Mouse (Mus musculus) intestine, embryonic 14.5 days (tissue): ENCODE measurements around the gene Gm960. TPM values are rescaled to one million over a fixed set of nuclear protein-coding genes. Genes with fewer than 3 reads are reported as not detected.

ENCODE experiments used
- ATAC-seq: fragments of 200-750 bp; cut with Nextera tagmentation; replicated peaks from 2 replicates; pipeline ENCODE4 v1.8.0; 2017; ENCODE audit warnings: low read depth, moderate number of reproducible peaks, moderate TSS enrichment, moderate library complexity; ENCODE audit not compliant: low FRiP score, low TSS enrichment
- DNase-seq: peaks from one replicate; pipeline ENCODE4 v3.0.0-alpha.2; 2018; ENCODE audit warnings: low spot score
- H3K27ac ChIP-seq: fragments of 300-500 bp; sonication (generic); 2 replicates; pipeline ENCODE4 v1.5.1; 2014; ENCODE audit warnings: low read depth, mild to moderate bottlenecking, control low read depth
- H3K27me3 ChIP-seq: fragments of 300-500 bp; sonication (generic); replicated peaks from 2 replicates; pipeline ENCODE4 v1.6.1; 2014; ENCODE audit warnings: low read length, control low read depth; ENCODE audit not compliant: control insufficient read depth, insufficient read depth
- H3K36me3 ChIP-seq: fragments of 300-500 bp; sonication (generic); 2 replicates; pipeline ENCODE4 v1.6.1; 2014; ENCODE audit warnings: low read length, control low read depth; ENCODE audit not compliant: control insufficient read depth, insufficient read depth
- H3K4me1 ChIP-seq: fragments of 300-500 bp; sonication (generic); replicated peaks from 2 replicates; pipeline ENCODE4 v1.6.1; 2014; ENCODE audit warnings: low read length, control low read depth, mixed read lengths; ENCODE audit not compliant: control insufficient read depth, insufficient read depth
- H3K4me2 ChIP-seq: fragments of 300-500 bp; sonication (generic); 2 replicates; pipeline ENCODE4 v1.6.1; 2014; ENCODE audit warnings: low read length
- H3K4me3 ChIP-seq: fragments of 300-500 bp; sonication (generic); 2 replicates; pipeline ENCODE4 v1.5.1; 2014; ENCODE audit warnings: low read depth, low read length, control low read depth, mixed read lengths
- H3K9ac ChIP-seq: fragments of 300-500 bp; sonication (generic); 2 replicates; pipeline ENCODE4 v1.6.1; 2014; ENCODE audit warnings: mild to moderate bottlenecking, low read length
- H3K9me3 ChIP-seq: fragments of 300-500 bp; sonication (generic); 2 replicates; pipeline ENCODE4 v1.6.1; 2016; ENCODE audit warnings: low read length, control low read depth; ENCODE audit not compliant: control insufficient read depth
- WGBS: fragments of 180-500 bp; shearing (Covaris S2); extraction: QIAGEN DNeasy Blood & Tissue Kit; methylation state at CpG from one replicate; pipeline ENCODE4 v1.1.7; 2014; 5-methylcytosine and 5-hydroxymethylcytosine counted together
- polyA plus RNA-seq: library from polyadenylated mRNA; unstranded; fragments of >200 nt; fragmentation: Nextera tagmentation; extraction: Ambion mirVana; gene quantifications from 2 replicates; pipeline ENCODE4 v1.2.1, GENCODE M21; 2014

Gene Gm960
- polyA plus RNA-seq = 3.2 and 3.8 TPM in 2 replicates

DNA sequence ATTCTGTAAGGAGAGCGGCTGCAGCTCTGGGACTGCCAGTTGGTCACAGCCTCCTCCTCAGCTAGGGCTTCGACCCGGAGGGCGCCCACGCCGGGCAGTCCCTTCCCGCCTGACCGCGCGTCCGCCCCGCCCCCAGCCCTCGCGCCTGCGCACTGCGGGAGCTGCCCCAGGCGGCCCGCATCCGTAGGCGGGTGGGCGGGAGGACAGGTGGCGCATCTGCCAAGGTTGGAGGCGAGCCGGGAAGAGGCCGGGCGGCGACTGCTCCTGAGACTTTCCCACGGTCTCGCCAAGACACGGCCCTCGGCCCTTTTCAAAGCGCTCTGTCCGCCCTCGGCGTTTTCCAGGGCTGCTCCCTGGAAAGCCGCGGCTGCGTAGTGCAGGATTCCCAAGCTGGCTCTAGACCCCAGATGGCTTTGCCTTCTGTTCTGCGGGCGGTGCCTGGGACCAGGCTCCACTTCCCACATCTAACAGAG is at the start of gene Gm960:
Gene Gm960 (minus strand): TSS at position 464 of the 473 bp plus-strand sequence.
- H3K27ac ChIP-seq = no peak within 1 kb of the TSS
- WGBS = 1% methylated on average over 40 of the region's 40 CpGs
- H3K4me3 ChIP-seq = peak within 1 kb of the TSS; percentile 53
- no peaks in the 10 kb centered on the region for H3K9me3 ChIP-seq
- H3K4me2 ChIP-seq = peak within 1 kb of the TSS; percentile 84
- peak; percentile 84 for DNase-seq
- no peaks in the 10 kb centered on the region for H3K36me3 ChIP-seq
- ATAC-seq = peak; percentile 76
- H3K9ac ChIP-seq = peak within 1 kb of the TSS; percentile 33
- peaks cover 9% of the 10 kb centered on the region; the same call in 1 of the 2 replicates for H3K4me1 ChIP-seq
- peaks cover 42% of the 10 kb centered on the region for H3K27me3 ChIP-seq

DNA sequence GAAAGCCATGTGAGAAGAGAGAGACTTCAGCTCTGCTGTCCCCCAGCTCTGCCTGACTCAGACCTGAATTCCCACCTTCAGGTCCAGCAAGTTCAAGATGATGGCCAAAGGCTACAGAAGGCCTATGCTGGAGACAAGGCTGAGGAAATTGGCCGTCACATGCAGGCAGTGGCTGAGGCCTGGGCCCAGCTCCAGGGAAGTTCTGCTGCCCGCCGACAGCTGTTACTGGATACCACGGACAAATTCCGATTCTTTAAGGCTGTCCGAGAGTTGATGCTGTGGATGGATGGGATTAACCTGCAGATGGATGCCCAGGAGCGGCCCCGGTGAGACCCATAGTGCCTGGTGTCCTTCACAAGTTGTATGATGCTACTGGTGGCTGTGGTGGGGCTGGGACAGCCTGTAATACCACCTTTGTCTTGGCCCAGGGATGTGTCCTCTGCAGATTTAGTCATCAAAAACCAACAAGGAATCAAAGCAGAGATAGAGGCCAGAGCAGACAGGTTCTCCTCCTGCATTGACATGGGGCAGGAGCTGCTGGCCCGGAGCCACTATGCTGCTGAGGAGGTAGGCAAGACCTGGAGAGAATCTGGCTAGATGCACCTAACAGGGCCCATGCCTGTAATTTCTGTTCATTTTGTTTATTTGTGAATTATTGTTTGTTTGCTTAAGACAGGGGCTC is 49.3 kb upstream of the Gm960 start:
- Histone ChIP-seq H3K27me3 (no peaks in the 10 kb centered on the region), H3K27ac (no peak overlapping the region), H3K9me3 (no peaks in the 10 kb centered on the region), H3K9ac (no peak overlapping the region), H3K4me2 (no peak overlapping the region), H3K36me3 (0 out of 2 replicates have a peak, but pooled peaks cover 5% of the 10 kb centered on the region), H3K4me3 (no peak overlapping the region), H3K4me1 (no peaks in the 10 kb centered on the region)
- no peak for DNase-seq
- ATAC-seq = no peak
- WGBS = 90% methylated on average over 9 of the region's 9 CpGs

DNA sequence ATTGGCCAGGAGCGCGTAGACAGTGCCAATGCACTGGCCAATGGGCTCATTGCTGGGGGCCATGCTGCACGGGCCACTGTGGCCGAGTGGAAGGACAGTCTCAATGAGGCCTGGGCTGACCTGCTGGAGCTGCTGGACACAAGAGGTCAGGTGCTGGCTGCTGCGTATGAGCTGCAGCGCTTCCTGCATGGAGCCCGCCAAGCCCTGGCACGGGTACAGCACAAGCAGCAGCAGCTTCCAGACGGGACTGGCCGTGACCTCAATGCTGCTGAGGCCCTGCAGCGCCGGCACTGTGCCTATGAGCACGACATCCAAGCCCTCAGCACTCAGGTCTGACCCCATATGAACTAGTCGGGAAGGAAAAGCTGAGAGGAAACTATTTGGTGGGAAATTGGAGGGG is 48.1 kb upstream of the Gm960 start:
- 85% methylated on average over 14 of the region's 14 CpGs for WGBS
- no peak for ATAC-seq
- H3K4me2 ChIP-seq = no peak overlapping the region

DNA sequence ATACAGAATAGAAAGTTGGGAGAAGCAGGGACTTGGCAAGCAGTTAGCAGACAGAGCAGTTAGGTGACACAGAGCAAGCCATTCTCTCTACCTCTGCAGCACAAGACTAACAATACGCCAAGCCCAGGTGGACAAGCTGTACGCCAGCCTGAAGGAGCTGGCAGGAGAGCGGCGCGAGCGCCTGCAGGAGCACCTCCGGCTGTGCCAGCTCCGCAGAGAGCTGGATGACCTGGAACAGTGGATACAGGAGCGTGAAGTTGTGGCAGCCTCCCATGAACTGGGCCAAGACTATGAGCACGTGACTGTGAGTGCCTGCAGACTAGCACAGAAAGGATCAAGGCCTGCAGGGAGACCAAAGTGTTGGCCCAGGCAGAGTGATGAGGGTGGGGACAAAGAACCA is 47.2 kb upstream of the Gm960 start:
- 95% methylated on average over 10 of the region's 10 CpGs for WGBS
- Histone ChIP-seq H3K27me3 (no peaks in the 10 kb centered on the region), H3K27ac (no peak overlapping the region), H3K4me3 (no peak overlapping the region), H3K36me3 (0 out of 2 replicates have a peak, but pooled peaks cover 5% of the 10 kb centered on the region), H3K9ac (no peak overlapping the region), H3K4me2 (no peak overlapping the region), H3K4me1 (no peaks in the 10 kb centered on the region), H3K9me3 (no peaks in the 10 kb centered on the region)
- no peak for DNase-seq
- no peak for ATAC-seq

More for the DNA sequence above, 48.1 kb upstream of the Gm960 start:
- H3K27ac ChIP-seq = no peak overlapping the region
- 0 out of 2 replicates have a peak, but pooled peaks cover 5% of the 10 kb centered on the region for H3K36me3 ChIP-seq
- no peaks in the 10 kb centered on the region for H3K9me3 ChIP-seq
- no peaks in the 10 kb centered on the region for H3K4me1 ChIP-seq
- no peak for DNase-seq
- no peak overlapping the region for H3K9ac ChIP-seq
- no peaks in the 10 kb centered on the region for H3K27me3 ChIP-seq
- H3K4me3 ChIP-seq = no peak overlapping the region

DNA sequence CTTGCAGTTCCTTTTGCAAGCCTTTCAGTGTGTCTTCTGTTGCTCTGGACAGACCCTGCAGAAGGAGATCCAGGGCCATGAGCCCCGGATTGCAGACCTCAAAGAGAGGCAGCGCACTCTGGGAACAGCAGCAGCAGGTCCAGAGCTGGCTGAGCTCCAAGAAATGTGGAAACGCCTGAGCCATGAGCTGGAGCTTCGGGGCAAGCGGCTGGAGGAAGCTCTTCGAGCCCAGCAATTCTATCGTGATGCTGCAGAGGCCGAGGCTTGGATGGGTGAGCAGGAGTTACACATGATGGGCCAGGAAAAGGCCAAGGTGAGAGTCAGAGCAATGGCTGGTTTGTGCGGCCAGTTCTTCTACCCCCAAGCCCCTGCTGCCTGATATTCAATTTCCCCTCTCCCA is 46.6 kb upstream of the Gm960 start:
- Histone ChIP-seq H3K9ac (no peak overlapping the region), H3K27me3 (no peaks in the 10 kb centered on the region), H3K27ac (no peak overlapping the region), H3K4me3 (no peak overlapping the region), H3K4me1 (no peaks in the 10 kb centered on the region), H3K36me3 (0 out of 2 replicates have a peak, but pooled peaks cover 5% of the 10 kb centered on the region), H3K4me2 (no peak overlapping the region), H3K9me3 (no peaks in the 10 kb centered on the region)
- no peak for DNase-seq
- WGBS = 50% methylated on average over 9 of the region's 9 CpGs
- ATAC-seq = no peak

DNA sequence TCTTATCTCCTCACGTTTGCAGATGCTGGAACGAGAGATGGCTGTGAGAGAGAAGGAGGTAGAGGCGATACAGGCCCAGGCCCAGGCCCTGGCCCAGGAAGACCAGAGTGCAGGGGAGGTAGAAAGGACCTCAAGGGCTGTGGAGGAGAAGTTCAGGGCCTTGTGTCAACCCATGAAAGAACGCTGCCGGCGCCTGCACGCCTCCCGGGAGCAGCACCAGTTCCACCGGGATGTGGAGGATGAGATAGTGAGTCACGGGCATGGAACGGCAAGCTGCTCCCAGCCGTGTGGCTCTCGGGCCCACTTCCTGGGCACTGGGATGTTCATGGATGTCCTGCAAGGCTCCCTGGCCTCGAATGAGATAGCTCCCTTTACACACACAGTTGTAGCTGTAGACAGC is 45.6 kb upstream of the Gm960 start:
- H3K27ac ChIP-seq = no peak overlapping the region
- no peak overlapping the region for H3K4me2 ChIP-seq
- no peak overlapping the region for H3K9ac ChIP-seq
- ATAC-seq (no peak), DNase-seq (no peak)
- 82% methylated on average over 14 of the region's 14 CpGs for WGBS
- H3K4me3 ChIP-seq = no peak overlapping the region
- H3K4me1 ChIP-seq = no peaks in the 10 kb centered on the region
- no peaks in the 10 kb centered on the region for H3K27me3 ChIP-seq
- H3K36me3 ChIP-seq = 0 out of 2 replicates have a peak, but pooled peaks cover 5% of the 10 kb centered on the region
- no peaks in the 10 kb centered on the region for H3K9me3 ChIP-seq

DNA sequence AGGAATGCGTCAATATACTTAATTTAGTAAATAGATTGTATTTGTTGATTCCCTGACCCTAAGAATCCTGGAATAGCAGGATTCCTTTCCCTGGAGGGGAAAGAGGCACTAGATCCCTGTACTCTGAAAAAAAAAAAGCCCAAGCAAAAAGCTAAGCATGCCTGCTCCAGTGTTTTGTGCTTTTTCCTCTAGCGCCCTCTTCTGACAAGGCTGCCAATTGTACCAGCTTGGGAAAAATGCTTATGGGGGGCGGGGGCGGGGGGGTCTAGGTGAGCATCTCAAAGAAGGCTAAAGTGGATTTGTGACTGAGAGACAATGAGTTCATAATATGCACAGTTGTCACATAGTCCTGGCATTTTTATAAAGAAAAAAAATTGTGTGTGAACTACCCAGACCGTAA is 45.1 kb upstream of the Gm960 start:
- DNase-seq = peak; percentile 67
- ATAC-seq = no peak
- Histone ChIP-seq H3K9me3 (no peaks in the 10 kb centered on the region), H3K9ac (no peak overlapping the region), H3K27me3 (no peaks in the 10 kb centered on the region), H3K4me2 (no peak overlapping the region), H3K27ac (no peak overlapping the region), H3K36me3 (0 out of 2 replicates have a peak, but pooled peaks cover 5% of the 10 kb centered on the region), H3K4me1 (no peaks in the 10 kb centered on the region), H3K4me3 (no peak overlapping the region)
- WGBS = 40% methylated on average over 5 of the region's 5 CpGs

DNA sequence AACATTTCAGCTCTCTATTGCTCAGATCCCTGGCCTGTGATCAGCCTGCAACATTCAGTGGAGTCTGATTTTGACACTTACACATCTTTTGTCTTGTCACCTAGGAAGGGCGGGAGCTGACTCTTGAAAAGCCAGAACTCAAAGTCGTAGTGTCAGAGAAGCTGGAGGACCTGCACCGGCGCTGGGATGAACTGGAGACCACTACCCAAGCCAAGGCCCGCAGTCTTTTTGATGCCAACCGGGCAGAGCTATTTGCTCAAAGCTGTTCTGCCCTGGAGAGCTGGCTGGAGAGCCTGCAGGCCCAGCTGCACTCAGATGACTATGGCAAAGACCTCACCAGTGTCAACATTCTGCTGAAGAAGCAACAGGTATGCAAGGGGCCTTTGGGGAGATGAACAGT is 43.8 kb upstream of the Gm960 start:
- no peak overlapping the region for H3K27ac ChIP-seq
- H3K4me2 ChIP-seq = no peak overlapping the region
- no peaks in the 10 kb centered on the region for H3K9me3 ChIP-seq
- no peak overlapping the region for H3K9ac ChIP-seq
- H3K27me3 ChIP-seq = no peaks in the 10 kb centered on the region
- no peak for DNase-seq
- H3K4me1 ChIP-seq = no peaks in the 10 kb centered on the region
- 0 out of 2 replicates have a peak, but pooled peaks cover 5% of the 10 kb centered on the region for H3K36me3 ChIP-seq
- no peak for ATAC-seq
- 90% methylated on average over 6 of the region's 6 CpGs for WGBS
- H3K4me3 ChIP-seq = no peak overlapping the region

DNA sequence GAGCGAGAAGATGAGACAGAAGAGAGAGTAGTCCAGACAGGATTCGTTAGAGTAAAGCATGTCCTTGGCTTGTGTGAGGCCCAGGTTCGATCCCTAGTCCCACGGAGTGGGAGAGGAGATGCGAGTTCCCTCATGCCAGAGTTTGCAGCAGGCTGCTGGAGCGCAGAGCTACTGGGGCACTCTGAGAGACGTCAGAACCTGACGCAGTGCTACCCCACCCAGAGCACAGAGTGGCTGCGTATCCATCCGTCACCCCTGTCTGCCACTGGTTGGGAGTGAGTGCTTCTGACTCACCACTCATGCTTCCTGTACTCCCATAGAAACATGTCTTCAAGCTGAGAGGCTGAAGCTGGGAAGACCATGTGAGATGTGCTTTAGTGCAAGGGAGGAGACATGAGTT is 43.0 kb upstream of the Gm960 start:
- no peak for ATAC-seq
- WGBS = 69% methylated on average over 10 of the region's 10 CpGs

More for the DNA sequence above, 43.0 kb upstream of the Gm960 start:
- Histone ChIP-seq H3K27me3 (no peaks in the 10 kb centered on the region), H3K9ac (no peak overlapping the region), H3K4me1 (no peaks in the 10 kb centered on the region), H3K36me3 (0 out of 2 replicates have a peak, but pooled peaks cover 5% of the 10 kb centered on the region), H3K27ac (no peak overlapping the region), H3K4me3 (no peak overlapping the region), H3K9me3 (no peaks in the 10 kb centered on the region), H3K4me2 (no peak overlapping the region)
- no peak for DNase-seq
